Mouse (Mus musculus): Measurements from ENCODE around the gene Limch1.

- TF ChIP-seq CTCF (IDR thresholded peaks at IDR 0.05; ENCODE audit: low read depth, low read length), result no peak
- no peak for TF ChIP-seq POLR2A (IDR thresholded peaks at IDR 0.05; ENCODE audit: extremely low read depth, insufficient read depth, low read length)
Measured at GRCm38 (mm10) chr5:66953375-66953774, 207.7 kb downstream of the Limch1 start.
